Mouse (Mus musculus): ENCODE results near the gene Adgrg1. TPM values are rescaled to one million over a fixed set of nuclear protein-coding genes. Genes with fewer than 3 reads are reported as not detected.
A peak's percentile ranks its signal among the peaks of the same experiment; 100 is the strongest.

The Adgrg1 gene
- polyA plus RNA-seq (2012; rRNA removed), result 25.6 and 35.2 TPM in 2 replicates
- 17.6 and 20.4 TPM in 2 replicates for polyA plus RNA-seq (2014; fragmentation: Nextera tagmentation; extraction: Ambion mirVana)

DNA sequence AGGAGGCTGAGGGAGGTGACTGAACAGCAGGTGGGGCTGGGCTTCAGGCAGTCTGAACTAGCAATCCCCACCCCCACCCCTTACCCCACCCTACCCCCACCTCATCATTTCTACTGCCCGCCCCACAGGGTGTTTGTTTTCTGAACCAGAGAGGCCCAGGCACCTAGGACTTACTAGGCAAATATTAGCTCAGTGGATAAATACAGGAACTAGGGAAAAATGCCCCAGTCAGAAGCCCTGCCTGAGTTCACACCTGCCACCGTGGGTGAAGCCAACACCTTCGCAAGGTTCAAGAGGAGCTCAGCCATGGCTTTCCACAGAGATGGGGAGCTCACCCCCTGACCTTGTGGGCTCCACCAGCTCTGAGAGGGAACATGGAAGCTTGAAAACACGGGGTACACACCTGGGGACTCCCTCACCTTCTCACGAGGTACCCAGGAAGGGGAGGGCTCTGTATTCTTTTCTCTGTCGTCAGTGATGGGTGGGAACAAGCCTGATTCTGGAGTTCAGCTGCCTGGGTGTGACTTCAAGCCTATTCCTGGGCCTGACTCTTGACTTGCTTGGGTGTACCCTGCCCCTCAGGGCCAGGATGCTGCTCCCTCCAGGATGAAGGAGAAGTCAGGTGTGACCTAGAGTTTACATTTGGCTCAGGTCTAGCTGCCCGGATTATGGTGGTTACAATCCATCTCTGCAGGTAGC, at the start of gene Adgrg1:
Adgrg1 (plus strand) TSS at position 285 of the 699 bp plus-strand sequence.
- Histone ChIP-seq H3K27me3 (ENCODE audit: control insufficient read depth, insufficient read depth, low read length) (no peaks in the 10 kb centered on the region; the same call in 1 of the 2 replicates), H3K27ac (replicated peaks; ENCODE audit: low read depth, low read length) (no peak within 1 kb of the TSS), H3K36me3 (ENCODE audit: control insufficient read depth, insufficient read depth, low read length) (no peaks in the 10 kb centered on the region), H3K4me3 (replicated peaks; ENCODE audit: low read length) (no peak within 1 kb of the TSS), H3K4me1 (ENCODE audit: control insufficient read depth, insufficient read depth, low read length) (peaks cover 19% of the 10 kb centered on the region), H3K4me2 (replicated peaks; ENCODE audit: low read depth, low read length, severe bottlenecking) (no peak within 1 kb of the TSS), H3K9me3 (ENCODE audit: control insufficient read depth, low read length) (no peaks in the 10 kb centered on the region), H3K9ac (ENCODE audit: low read depth, low read length, severe bottlenecking) (no peak within 1 kb of the TSS)
- DNase-seq (ENCODE audit: low spot score) (no peak), ATAC-seq (ENCODE audit: low FRiP score, low read depth) (no peak)
- WGBS, result 45% methylated on average over 7 of the region's 7 CpGs
- TF ChIP-seq POLR2A (IDR thresholded peaks at IDR 0.05; ENCODE audit: borderline replicate concordance, extremely low read depth, insufficient read depth, insufficient read length), result no peak

DNA sequence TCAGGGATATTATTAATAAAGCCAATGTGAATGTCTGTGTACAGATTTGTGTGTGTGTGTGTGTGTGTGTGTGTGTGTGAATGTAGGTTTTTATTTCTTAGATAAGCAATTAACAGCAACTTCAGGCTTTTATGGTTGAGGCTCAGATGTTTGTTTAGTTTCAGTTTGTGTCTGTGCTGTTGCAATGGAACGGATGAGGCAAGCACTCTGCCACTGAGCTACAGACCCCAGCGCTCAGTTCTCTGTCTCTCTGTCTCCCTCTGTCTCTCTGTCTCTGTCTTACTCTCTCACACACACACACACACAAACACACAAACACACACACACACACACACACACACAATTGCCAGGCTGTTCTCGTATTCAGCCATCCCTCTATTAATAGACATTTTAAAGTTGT, 46.3 kb upstream of the Adgrg1 start:
- H3K4me1 ChIP-seq (ENCODE audit: control insufficient read depth, insufficient read depth, low read length), result no peaks in the 10 kb centered on the region
- no peak for ATAC-seq (ENCODE audit: low FRiP score, low read depth)
- WGBS, result 63% methylated on average over 3 of the region's 3 CpGs
- no peak overlapping the region for H3K4me2 ChIP-seq (replicated peaks; ENCODE audit: low read depth, low read length, severe bottlenecking)
- no peak overlapping the region for H3K4me3 ChIP-seq (replicated peaks; ENCODE audit: low read length)
- DNase-seq (ENCODE audit: low spot score), result no peak
- no peak overlapping the region for H3K27ac ChIP-seq (replicated peaks; ENCODE audit: low read depth, low read length)
- no peaks in the 10 kb centered on the region for H3K9me3 ChIP-seq (ENCODE audit: control insufficient read depth, low read length)
- no peaks in the 10 kb centered on the region for H3K36me3 ChIP-seq (ENCODE audit: control insufficient read depth, insufficient read depth, low read length)
- H3K27me3 ChIP-seq (ENCODE audit: control insufficient read depth, insufficient read depth, low read length), result no peaks in the 10 kb centered on the region
- H3K9ac ChIP-seq (ENCODE audit: low read depth, low read length, severe bottlenecking), result no peak overlapping the region
- no peak for TF ChIP-seq POLR2A (IDR thresholded peaks at IDR 0.05; ENCODE audit: borderline replicate concordance, extremely low read depth, insufficient read depth, insufficient read length)

DNA sequence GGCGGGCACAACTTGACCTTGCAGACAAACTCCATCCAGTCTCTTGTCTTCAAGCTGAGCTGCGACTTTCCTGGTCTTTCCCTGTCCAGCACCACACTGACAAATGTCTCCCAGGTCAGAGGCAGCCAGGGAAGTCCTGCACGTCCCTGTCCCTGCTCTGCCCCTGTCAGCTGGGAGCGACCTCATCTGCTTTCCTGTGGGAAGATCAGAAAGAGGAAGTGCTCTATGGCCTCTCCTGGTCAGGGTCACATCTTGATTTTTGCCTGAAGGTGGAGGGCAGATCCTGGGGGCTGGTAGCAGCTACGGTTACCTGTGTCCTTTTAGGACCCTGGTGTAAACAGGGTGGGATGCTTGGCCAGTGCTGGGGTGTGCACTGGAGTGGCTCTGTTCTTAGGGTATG, 40.6 kb upstream of the Adgrg1 start:
- no peak for TF ChIP-seq POLR2A (IDR thresholded peaks at IDR 0.05; ENCODE audit: borderline replicate concordance, extremely low read depth, insufficient read depth, insufficient read length)
- H3K4me2 ChIP-seq (replicated peaks; ENCODE audit: low read depth, low read length, severe bottlenecking), result no peak overlapping the region
- 49% methylated on average over 5 of the region's 5 CpGs for WGBS

DNA sequence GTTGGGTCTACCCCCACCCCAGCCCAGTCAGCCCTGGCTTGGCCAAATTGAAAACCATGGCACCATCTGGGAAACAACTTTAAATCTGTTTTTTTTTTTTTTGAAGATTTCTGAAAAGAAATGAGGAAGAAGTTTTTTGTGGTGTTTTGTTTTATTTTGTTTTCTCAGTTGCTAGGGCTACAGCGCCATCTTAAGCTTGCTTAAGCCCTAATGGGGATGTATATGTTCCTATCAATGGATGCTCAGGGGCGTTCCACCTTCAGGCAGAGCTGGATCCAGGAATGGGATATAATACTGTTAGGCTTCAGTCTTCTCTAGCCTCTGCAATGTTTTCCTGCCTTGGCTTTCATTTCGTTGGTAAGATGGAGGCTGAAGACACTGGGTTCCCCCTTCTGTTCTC, 39.4 kb upstream of the Adgrg1 start:
- WGBS, result 79% methylated on average over 3 of the region's 3 CpGs
- ATAC-seq (ENCODE audit: low FRiP score, low read depth), result no peak
- Histone ChIP-seq H3K27ac (replicated peaks; ENCODE audit: low read depth, low read length) (no peak overlapping the region), H3K9me3 (ENCODE audit: control insufficient read depth, low read length) (no peaks in the 10 kb centered on the region), H3K4me1 (ENCODE audit: control insufficient read depth, insufficient read depth, low read length) (no peaks in the 10 kb centered on the region), H3K4me2 (replicated peaks; ENCODE audit: low read depth, low read length, severe bottlenecking) (no peak overlapping the region), H3K36me3 (ENCODE audit: control insufficient read depth, insufficient read depth, low read length) (no peaks in the 10 kb centered on the region), H3K9ac (ENCODE audit: low read depth, low read length, severe bottlenecking) (no peak overlapping the region), H3K4me3 (replicated peaks; ENCODE audit: low read length) (no peak overlapping the region), H3K27me3 (ENCODE audit: control insufficient read depth, insufficient read depth, low read length) (no peaks in the 10 kb centered on the region)
- no peak for DNase-seq (ENCODE audit: low spot score)
- no peak for TF ChIP-seq POLR2A (IDR thresholded peaks at IDR 0.05; ENCODE audit: borderline replicate concordance, extremely low read depth, insufficient read depth, insufficient read length)

More for the DNA sequence above, 40.6 kb upstream of the Adgrg1 start:
- Histone ChIP-seq H3K4me1 (ENCODE audit: control insufficient read depth, insufficient read depth, low read length) (no peaks in the 10 kb centered on the region), H3K4me3 (replicated peaks; ENCODE audit: low read length) (no peak overlapping the region), H3K36me3 (ENCODE audit: control insufficient read depth, insufficient read depth, low read length) (no peaks in the 10 kb centered on the region), H3K9ac (ENCODE audit: low read depth, low read length, severe bottlenecking) (no peak overlapping the region), H3K27ac (replicated peaks; ENCODE audit: low read depth, low read length) (no peak overlapping the region), H3K9me3 (ENCODE audit: control insufficient read depth, low read length) (no peaks in the 10 kb centered on the region), H3K27me3 (ENCODE audit: control insufficient read depth, insufficient read depth, low read length) (no peaks in the 10 kb centered on the region)
- DNase-seq (ENCODE audit: low spot score) (no peak), ATAC-seq (ENCODE audit: low FRiP score, low read depth) (no peak)

DNA sequence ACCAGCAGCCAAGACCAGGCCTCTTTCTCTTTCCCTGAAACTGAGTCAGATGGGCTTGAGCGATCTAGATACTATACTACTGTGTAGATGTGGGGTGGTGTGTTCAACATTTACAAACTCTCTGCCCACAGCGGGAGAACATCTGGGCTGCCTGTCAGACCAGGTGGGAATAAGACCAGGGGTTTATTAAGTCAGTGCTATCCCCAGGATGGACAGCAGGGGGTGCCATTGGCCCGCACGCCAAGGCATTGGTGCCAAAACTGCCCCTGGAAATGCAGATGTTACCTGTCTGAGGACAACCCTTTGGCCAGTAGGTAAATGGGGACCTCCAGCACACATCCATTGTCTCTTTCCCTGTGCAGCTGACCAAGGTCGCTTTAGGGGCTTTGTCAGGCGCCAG, 32.0 kb upstream of the Adgrg1 start:
- no peak overlapping the region for H3K4me3 ChIP-seq (replicated peaks; ENCODE audit: low read length)
- H3K4me2 ChIP-seq (replicated peaks; ENCODE audit: low read depth, low read length, severe bottlenecking), result no peak overlapping the region
- H3K9ac ChIP-seq (ENCODE audit: low read depth, low read length, severe bottlenecking), result no peak overlapping the region
- WGBS, result 24% methylated on average over 6 of the region's 6 CpGs
- H3K27me3 ChIP-seq (ENCODE audit: control insufficient read depth, insufficient read depth, low read length), result no peaks in the 10 kb centered on the region
- no peaks in the 10 kb centered on the region for H3K4me1 ChIP-seq (ENCODE audit: control insufficient read depth, insufficient read depth, low read length)
- TF ChIP-seq POLR2A (IDR thresholded peaks at IDR 0.05; ENCODE audit: borderline replicate concordance, extremely low read depth, insufficient read depth, insufficient read length), result no peak
- no peak for ATAC-seq (ENCODE audit: low FRiP score, low read depth)
- no peaks in the 10 kb centered on the region for H3K36me3 ChIP-seq (ENCODE audit: control insufficient read depth, insufficient read depth, low read length)
- H3K27ac ChIP-seq (replicated peaks; ENCODE audit: low read depth, low read length), result no peak overlapping the region
- H3K9me3 ChIP-seq (ENCODE audit: control insufficient read depth, low read length), result no peaks in the 10 kb centered on the region
- peak; percentile 33 for DNase-seq (ENCODE audit: low spot score)

Data from limb, embryonic 14.5 days (tissue).